Mouse (Mus musculus) intestine, embryonic 14.5 days (tissue): ENCODE measurements around the gene Plekha6. TPM values are rescaled to one million over a fixed set of nuclear protein-coding genes. Genes with fewer than 3 reads are reported as not detected.

Experiments
- ATAC-seq: fragments of 200-750 bp; cut with Nextera tagmentation; replicated peaks from 2 replicates; pipeline ENCODE4 v1.8.0; 2017; ENCODE audit warnings: low read depth, moderate number of reproducible peaks, moderate TSS enrichment, moderate library complexity; ENCODE audit not compliant: low FRiP score, low TSS enrichment
- DNase-seq: peaks from one replicate; pipeline ENCODE4 v3.0.0-alpha.2; 2018; ENCODE audit warnings: low spot score
- H3K27ac ChIP-seq: fragments of 300-500 bp; sonication (generic); 2 replicates; pipeline ENCODE4 v1.5.1; 2014; ENCODE audit warnings: low read depth, mild to moderate bottlenecking, control low read depth
- H3K27me3 ChIP-seq: fragments of 300-500 bp; sonication (generic); replicated peaks from 2 replicates; pipeline ENCODE4 v1.6.1; 2014; ENCODE audit warnings: low read length, control low read depth; ENCODE audit not compliant: control insufficient read depth, insufficient read depth
- H3K36me3 ChIP-seq: fragments of 300-500 bp; sonication (generic); 2 replicates; pipeline ENCODE4 v1.6.1; 2014; ENCODE audit warnings: low read length, control low read depth; ENCODE audit not compliant: control insufficient read depth, insufficient read depth
- H3K4me1 ChIP-seq: fragments of 300-500 bp; sonication (generic); replicated peaks from 2 replicates; pipeline ENCODE4 v1.6.1; 2014; ENCODE audit warnings: low read length, control low read depth, mixed read lengths; ENCODE audit not compliant: control insufficient read depth, insufficient read depth
- H3K4me2 ChIP-seq: fragments of 300-500 bp; sonication (generic); 2 replicates; pipeline ENCODE4 v1.6.1; 2014; ENCODE audit warnings: low read length
- H3K4me3 ChIP-seq: fragments of 300-500 bp; sonication (generic); 2 replicates; pipeline ENCODE4 v1.5.1; 2014; ENCODE audit warnings: low read depth, low read length, control low read depth, mixed read lengths
- H3K9ac ChIP-seq: fragments of 300-500 bp; sonication (generic); 2 replicates; pipeline ENCODE4 v1.6.1; 2014; ENCODE audit warnings: mild to moderate bottlenecking, low read length
- H3K9me3 ChIP-seq: fragments of 300-500 bp; sonication (generic); 2 replicates; pipeline ENCODE4 v1.6.1; 2016; ENCODE audit warnings: low read length, control low read depth; ENCODE audit not compliant: control insufficient read depth
- WGBS: fragments of 180-500 bp; shearing (Covaris S2); extraction: QIAGEN DNeasy Blood & Tissue Kit; methylation state at CpG from one replicate; pipeline ENCODE4 v1.1.7; 2014; 5-methylcytosine and 5-hydroxymethylcytosine counted together
- polyA plus RNA-seq: library from polyadenylated mRNA; unstranded; fragments of >200 nt; fragmentation: Nextera tagmentation; extraction: Ambion mirVana; gene quantifications from 2 replicates; pipeline ENCODE4 v1.2.1, GENCODE M21; 2014

The Plekha6 gene
- polyA plus RNA-seq, 1 experiment from 2014 or later, result 15.9 TPM

DNA sequence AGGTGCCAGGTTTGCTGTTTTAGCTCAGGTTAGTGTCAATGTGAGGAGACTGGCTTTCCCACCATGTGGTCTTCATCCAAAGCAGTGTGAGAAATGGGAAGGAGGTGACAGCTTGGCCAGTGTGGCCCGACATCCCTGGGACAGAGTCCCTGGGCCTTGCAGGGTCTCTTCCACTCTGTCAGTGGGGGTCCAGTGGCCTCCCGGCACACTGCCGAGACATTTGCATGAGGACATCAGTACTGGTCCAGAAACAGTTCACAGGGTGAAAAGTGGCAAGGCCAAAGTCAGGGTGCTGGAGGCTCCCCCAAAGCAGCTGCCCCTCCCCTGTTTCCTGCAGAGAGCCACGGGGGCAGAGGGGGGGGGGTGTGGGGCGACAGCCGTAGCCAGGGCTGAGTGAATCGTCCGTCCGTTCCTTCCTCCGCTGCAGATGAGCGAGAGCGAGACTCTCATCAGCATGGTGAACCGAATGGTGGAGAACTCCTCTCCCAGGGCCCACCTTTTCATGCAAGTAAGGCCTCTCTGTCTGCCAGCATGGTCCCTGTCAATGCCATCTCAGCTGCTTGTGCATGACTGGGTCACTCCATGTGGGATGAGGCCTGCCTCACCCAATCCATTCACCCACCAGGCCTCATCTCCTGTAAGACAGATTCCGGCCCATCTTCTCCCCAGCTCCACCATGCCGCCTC lies 115.1 kb downstream of the Plekha6 start:
- Histone ChIP-seq H3K36me3 (peaks cover 6% of the 10 kb centered on the region; the same call in 1 of the 2 replicates), H3K4me2 (no peak overlapping the region), H3K27ac (no peak overlapping the region), H3K27me3 (no peaks in the 10 kb centered on the region), H3K9me3 (no peaks in the 10 kb centered on the region), H3K9ac (no peak overlapping the region), H3K4me3 (no peak overlapping the region), H3K4me1 (peaks cover 6% of the 10 kb centered on the region; the same call in 1 of the 2 replicates)
- 61% methylated on average over 15 of the region's 15 CpGs for WGBS
- no peak for DNase-seq
- no peak for ATAC-seq

- Histone ChIP-seq H3K9me3 (no peaks in the 10 kb centered on the region), H3K4me2 (no peak overlapping the region), H3K36me3 (peaks cover under 1% of the 10 kb centered on the region; the same call in 1 of the 2 replicates), H3K9ac (no peak overlapping the region), H3K4me3 (no peak overlapping the region), H3K4me1 (peaks cover 6% of the 10 kb centered on the region; the same call in 1 of the 2 replicates), H3K27ac (no peak overlapping the region), H3K27me3 (no peaks in the 10 kb centered on the region)
- ATAC-seq (no peak), DNase-seq (no peak)
- whole genome bisulfite sequencing, result 42% methylated on average over 11 of the region's 11 CpGs
Observed at GRCm38 (mm10) chr1:133279632-133280093, 115.7 kb downstream of the Plekha6 start.

DNA sequence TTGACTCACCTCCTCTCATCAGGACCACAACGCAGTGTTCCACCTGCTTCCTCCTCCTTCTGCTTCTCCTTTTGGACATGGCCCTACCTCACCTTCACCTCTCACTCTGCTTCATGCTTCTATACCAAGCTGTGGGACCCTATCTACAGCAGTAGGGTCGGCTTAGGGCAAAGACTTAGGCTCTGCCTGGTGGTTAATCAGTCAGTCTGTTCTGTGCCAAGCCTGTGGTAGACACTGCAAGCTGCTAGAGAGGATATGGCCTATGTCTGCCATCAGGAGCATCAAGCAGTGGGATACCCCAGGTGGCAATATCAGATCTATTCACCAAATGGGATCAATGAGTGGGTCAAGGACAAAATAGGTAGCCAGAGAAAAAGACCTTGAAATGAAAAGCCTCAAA lies 116.5 kb downstream of the Plekha6 start:
- 89% methylated on average over 2 of the region's 2 CpGs for WGBS

DNA sequence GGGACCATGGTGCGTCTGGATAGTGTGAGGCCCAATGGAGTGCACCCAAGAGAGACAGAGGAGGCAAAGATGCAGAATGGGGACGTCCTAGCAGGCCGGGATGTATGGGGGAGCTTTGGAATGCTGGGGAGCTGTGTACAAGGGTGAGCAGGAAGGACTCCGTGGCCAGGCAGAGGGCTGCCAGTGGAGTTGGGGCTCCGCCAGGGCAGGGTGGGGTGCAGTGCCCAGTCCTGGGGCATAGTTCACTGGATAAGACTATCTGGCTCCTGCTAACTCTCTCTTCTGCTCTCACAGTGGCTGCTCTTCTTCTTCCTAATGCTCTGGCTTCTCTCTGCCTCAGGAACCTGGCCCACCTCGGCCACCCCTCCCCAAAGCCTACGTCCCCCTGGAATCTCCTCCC lies 121.9 kb downstream of the Plekha6 start:
- no peak for ATAC-seq

More for the DNA sequence above, 116.5 kb downstream of the Plekha6 start:
- Histone ChIP-seq H3K27ac (no peak overlapping the region), H3K4me2 (no peak overlapping the region), H3K36me3 (0 out of 2 replicates have a peak, but pooled peaks cover 5% of the 10 kb centered on the region), H3K9ac (no peak overlapping the region), H3K27me3 (no peaks in the 10 kb centered on the region), H3K4me1 (peaks cover 6% of the 10 kb centered on the region; the same call in 1 of the 2 replicates), H3K9me3 (no peaks in the 10 kb centered on the region), H3K4me3 (no peak overlapping the region)
- DNase-seq (no peak), ATAC-seq (no peak)

GRCm38 (mm10) chr1:133287051-133287450 lies 123.0 kb downstream of the Plekha6 start:
- no peak for DNase-seq
- 74% methylated on average over 4 of the region's 4 CpGs for WGBS
- Histone ChIP-seq H3K27me3 (no peaks in the 10 kb centered on the region), H3K27ac (no peak overlapping the region), H3K36me3 (peaks cover 24% of the 10 kb centered on the region; the same call in 1 of the 2 replicates), H3K4me2 (no peak overlapping the region), H3K9me3 (no peaks in the 10 kb centered on the region), H3K4me3 (no peak overlapping the region), H3K9ac (no peak overlapping the region), H3K4me1 (no peaks in the 10 kb centered on the region)
- ATAC-seq, result no peak

More for the DNA sequence above, 121.9 kb downstream of the Plekha6 start:
- no peak overlapping the region for H3K4me3 ChIP-seq
- no peaks in the 10 kb centered on the region for H3K4me1 ChIP-seq
- H3K27ac ChIP-seq, result no peak overlapping the region
- H3K27me3 ChIP-seq, result no peaks in the 10 kb centered on the region
- DNase-seq, result no peak
- 81% methylated on average over 7 of the region's 7 CpGs for WGBS
- H3K4me2 ChIP-seq, result no peak overlapping the region
- no peaks in the 10 kb centered on the region for H3K9me3 ChIP-seq
- peaks cover 24% of the 10 kb centered on the region; the same call in 1 of the 2 replicates for H3K36me3 ChIP-seq
- H3K9ac ChIP-seq, result no peak overlapping the region

DNA sequence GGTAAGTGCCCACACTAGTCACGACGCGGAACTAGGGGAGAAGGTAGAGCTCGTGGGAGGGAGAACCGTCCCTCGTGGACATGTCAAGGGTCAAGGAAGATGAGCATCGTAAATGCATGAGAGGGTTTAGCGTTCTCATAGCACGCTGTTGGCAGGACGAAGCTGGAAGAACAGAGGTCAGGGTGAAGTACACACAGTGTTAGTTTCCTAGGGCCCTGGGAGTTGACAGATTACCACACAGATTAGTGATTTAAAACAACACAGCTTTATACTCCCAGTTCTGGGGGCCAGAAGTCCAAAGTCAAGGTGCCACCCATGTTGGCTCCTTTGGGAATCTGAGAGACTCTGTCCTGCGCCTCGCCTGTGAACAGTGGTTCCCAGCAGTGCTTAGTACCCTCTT lies 123.9 kb downstream of the Plekha6 start:
- no peak overlapping the region for H3K9ac ChIP-seq
- no peak overlapping the region for H3K27ac ChIP-seq
- no peaks in the 10 kb centered on the region for H3K27me3 ChIP-seq
- ATAC-seq, result no peak
- peaks cover 24% of the 10 kb centered on the region; the same call in 1 of the 2 replicates for H3K36me3 ChIP-seq
- no peak for DNase-seq
- H3K4me3 ChIP-seq, result no peak overlapping the region
- no peaks in the 10 kb centered on the region for H3K9me3 ChIP-seq
- WGBS, result 87% methylated on average over 12 of the region's 12 CpGs
- no peaks in the 10 kb centered on the region for H3K4me1 ChIP-seq
- no peak overlapping the region for H3K4me2 ChIP-seq

- no peak overlapping the region for H3K4me3 ChIP-seq
- H3K36me3 ChIP-seq, result peaks cover 17% of the 10 kb centered on the region; the same call in 1 of the 2 replicates
- ATAC-seq (no peak), DNase-seq (no peak)
- no peaks in the 10 kb centered on the region for H3K4me1 ChIP-seq
- H3K9ac ChIP-seq, result no peak overlapping the region
- H3K27ac ChIP-seq, result no peak overlapping the region
- 89% methylated on average over 6 of the region's 6 CpGs for WGBS
- no peaks in the 10 kb centered on the region for H3K27me3 ChIP-seq
- no peak overlapping the region for H3K4me2 ChIP-seq
- no peaks in the 10 kb centered on the region for H3K9me3 ChIP-seq
Observed at GRCm38 (mm10) chr1:133291888-133292287, 127.9 kb downstream of the Plekha6 start.

- no peaks in the 10 kb centered on the region for H3K27me3 ChIP-seq
- H3K27ac ChIP-seq, result no peak overlapping the region
- no peak overlapping the region for H3K4me3 ChIP-seq
- DNase-seq, result no peak
- ATAC-seq, result no peak
- H3K4me1 ChIP-seq, result no peaks in the 10 kb centered on the region
- no peak overlapping the region for H3K4me2 ChIP-seq
- H3K9ac ChIP-seq, result no peak overlapping the region
- H3K36me3 ChIP-seq, result peaks cover 13% of the 10 kb centered on the region; the same call in 1 of the 2 replicates
- no peaks in the 10 kb centered on the region for H3K9me3 ChIP-seq
Observed at GRCm38 (mm10) chr1:133292608-133293007, 128.6 kb downstream of the Plekha6 start.

DNA sequence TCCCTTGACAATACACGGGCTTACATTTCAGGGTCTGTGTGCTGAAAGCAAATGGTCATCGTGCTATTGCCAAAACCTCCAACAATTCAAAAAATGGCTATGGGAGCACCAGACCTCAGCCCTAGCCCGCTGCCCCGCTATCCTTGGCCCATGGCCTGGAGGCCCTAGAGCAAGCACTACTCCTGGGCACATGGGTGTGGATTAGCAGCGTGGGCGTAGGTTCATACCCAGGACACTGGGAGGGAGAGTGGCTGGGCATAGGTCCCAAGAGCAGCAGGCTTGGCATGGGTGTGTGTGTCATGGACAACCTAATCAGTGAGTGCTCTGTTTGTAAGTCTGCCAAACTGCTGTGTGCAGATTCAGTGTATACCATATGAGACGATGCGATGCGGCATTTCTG lies 132.4 kb downstream of the Plekha6 start:
- no peak for ATAC-seq
- no peak for DNase-seq
- Histone ChIP-seq H3K27me3 (no peaks in the 10 kb centered on the region), H3K9ac (no peak overlapping the region), H3K27ac (no peak overlapping the region), H3K9me3 (no peaks in the 10 kb centered on the region), H3K4me2 (no peak overlapping the region), H3K4me3 (no peak overlapping the region), H3K4me1 (peaks cover 8% of the 10 kb centered on the region; the same call in 1 of the 2 replicates), H3K36me3 (peaks cover 15% of the 10 kb centered on the region)
- WGBS, result 92% methylated on average over 9 of the region's 9 CpGs
